Mouse (Mus musculus): ENCODE measurements around the gene Zbtb24. TPM values are rescaled to one million over a fixed set of nuclear protein-coding genes. Genes with fewer than 3 reads are reported as not detected.

Gene Zbtb24
- polyA plus RNA-seq, 1 experiment from 2014 or later: 3.9 TPM

DNA sequence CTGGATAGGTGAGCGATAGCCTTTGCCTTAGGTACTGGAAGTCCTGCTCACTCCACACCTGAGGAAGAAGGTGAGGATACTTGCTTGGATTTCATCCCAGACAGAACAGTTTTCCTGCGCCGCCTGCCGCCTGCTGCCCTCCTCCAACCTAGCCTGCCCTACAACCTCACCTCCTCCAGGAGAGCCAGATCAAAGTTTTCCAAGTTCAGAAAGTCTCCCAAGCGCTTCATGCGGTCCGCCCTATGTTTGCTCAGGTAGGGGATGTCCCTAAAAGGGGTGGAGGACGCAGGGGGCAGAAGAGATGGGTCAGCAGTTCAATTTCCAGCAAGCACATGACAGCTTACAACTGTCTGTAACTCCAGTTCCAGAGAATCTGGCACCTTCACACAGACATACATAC lies 39.1 kb downstream of the Zbtb24 start:
- no peak for DNase-seq
- TF ChIP-seq CTCF (IDR thresholded peaks at IDR 0.05; ENCODE audit: low read depth) (0 out of 2 replicates have a peak, but pooled peaks have one; percentile 9), EP300 (IDR thresholded peaks at IDR 0.05; ENCODE audit: low read depth) (no peak)

GRCm38 (mm10) chr10:41489708-41490517 lies 39.7 kb downstream of the Zbtb24 start, which contains the start of the genes Smpd2 and Ppil6:
Smpd2 (minus strand) TSS chr10:41490369.
Ppil6 (plus strand) TSS chr10:41490439.
- Histone ChIP-seq H3K27me3 (ENCODE audit: insufficient read depth, low read length) (no peaks in the 10 kb centered on the region), H3K4me3 (ENCODE audit: low read depth, low read length) (peak within 1 kb of the TSS; percentile 52), H3K36me3 (replicated peaks; ENCODE audit: insufficient read depth, low read length) (peaks cover 19% of the 10 kb centered on the region), H3K9me3 (ENCODE audit: low read length) (no peaks in the 10 kb centered on the region), H3K9ac (replicated peaks) (peak within 1 kb of the TSS; percentile 66), H3K27ac (ENCODE audit: low read depth) (peak within 1 kb of the TSS; percentile 67), H3K4me1 (ENCODE audit: insufficient read depth) (peaks cover 18% of the 10 kb centered on the region), H3K4me2 (ENCODE audit: low read depth, low read length) (peak within 1 kb of the TSS; percentile 93)
- 1% methylated on average over 48 of the region's 50 CpGs for WGBS (ENCODE audit: insufficient replicate concordance)
- DNase-seq (peak; percentile 95), ATAC-seq (peak; percentile 92)
- TF ChIP-seq CTCF (IDR thresholded peaks at IDR 0.05; ENCODE audit: low read depth) (no peak), EP300 (IDR thresholded peaks at IDR 0.05; ENCODE audit: low read depth) (no peak)

More for the DNA sequence above, 39.1 kb downstream of the Zbtb24 start:
- Histone ChIP-seq H3K4me3 (ENCODE audit: low read depth, low read length) (peak overlapping the region; percentile 52), H3K4me2 (ENCODE audit: low read depth, low read length) (peak overlapping the region; percentile 93), H3K9me3 (ENCODE audit: low read length) (no peaks in the 10 kb centered on the region), H3K9ac (replicated peaks) (peak overlapping the region; percentile 66), H3K27me3 (ENCODE audit: insufficient read depth, low read length) (no peaks in the 10 kb centered on the region), H3K4me1 (ENCODE audit: insufficient read depth) (peaks cover 18% of the 10 kb centered on the region), H3K36me3 (replicated peaks; ENCODE audit: insufficient read depth, low read length) (peaks cover 19% of the 10 kb centered on the region), H3K27ac (ENCODE audit: low read depth) (peak overlapping the region; percentile 67; the same call in 1 of the 2 replicates)
- peak; percentile 47 for ATAC-seq
- 50% methylated on average over 8 of the region's 8 CpGs for WGBS (ENCODE audit: insufficient replicate concordance)

DNA sequence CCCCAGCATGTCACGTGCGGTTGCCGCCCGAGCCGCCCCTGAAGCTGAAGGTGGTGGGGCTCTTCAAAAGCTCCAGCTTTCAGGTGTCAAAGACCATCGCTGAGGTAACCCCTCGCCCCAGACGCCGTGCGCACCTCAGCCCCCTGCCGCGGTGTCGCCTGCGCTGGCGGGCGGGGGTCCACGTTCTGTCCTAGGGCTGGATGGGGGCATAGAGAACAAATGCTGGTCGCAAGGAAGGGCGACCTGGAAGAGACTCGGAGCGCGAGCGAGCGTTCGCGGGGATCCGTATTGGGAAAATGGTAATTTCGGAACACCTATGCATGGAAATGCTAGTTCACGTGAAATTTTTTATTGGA lies 40.3 kb downstream of the Zbtb24 start:
- ATAC-seq (no peak; the same call in none of the 2 replicates), DNase-seq (no peak)
- Histone ChIP-seq H3K9me3 (ENCODE audit: low read length) (no peaks in the 10 kb centered on the region), H3K27me3 (ENCODE audit: insufficient read depth, low read length) (no peaks in the 10 kb centered on the region), H3K4me2 (ENCODE audit: low read depth, low read length) (peak overlapping the region; percentile 93), H3K4me3 (ENCODE audit: low read depth, low read length) (peak overlapping the region; percentile 52), H3K36me3 (replicated peaks; ENCODE audit: insufficient read depth, low read length) (peaks cover 19% of the 10 kb centered on the region), H3K9ac (replicated peaks) (no peak overlapping the region; the same call in 1 of the 2 replicates), H3K4me1 (ENCODE audit: insufficient read depth) (peaks cover 18% of the 10 kb centered on the region), H3K27ac (ENCODE audit: low read depth) (no peak overlapping the region)
- 2% methylated on average over 29 of the region's 29 CpGs for WGBS (ENCODE audit: insufficient replicate concordance)
- no peak for TF ChIP-seq EP300 (IDR thresholded peaks at IDR 0.05; ENCODE audit: low read depth)
- no peak for TF ChIP-seq CTCF (IDR thresholded peaks at IDR 0.05; ENCODE audit: low read depth)

DNA sequence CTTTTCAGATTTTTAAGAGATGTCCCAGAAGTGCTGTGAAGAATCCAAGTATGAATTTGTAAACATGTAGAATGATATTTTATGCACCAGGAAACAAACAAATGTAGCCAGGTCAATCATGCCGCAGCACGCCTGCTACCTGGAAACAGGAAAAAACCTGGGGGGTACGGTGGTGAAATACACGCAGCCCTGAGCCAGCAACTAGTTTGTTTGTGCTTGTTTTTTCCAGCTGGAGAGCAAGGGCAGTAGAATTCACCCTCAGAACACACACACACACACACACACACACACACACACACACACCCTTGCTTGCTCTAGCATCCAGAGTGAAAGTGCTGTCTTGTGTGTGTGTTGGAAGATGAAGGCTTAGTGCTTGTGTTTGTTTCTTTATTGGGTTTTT lies 40.9 kb downstream of the Zbtb24 start:
- no peak for DNase-seq
- Histone ChIP-seq H3K27ac (ENCODE audit: low read depth) (no peak overlapping the region), H3K27me3 (ENCODE audit: insufficient read depth, low read length) (no peaks in the 10 kb centered on the region), H3K4me2 (ENCODE audit: low read depth, low read length) (peak overlapping the region; percentile 31; the same call in 1 of the 2 replicates), H3K4me1 (ENCODE audit: insufficient read depth) (peaks cover 18% of the 10 kb centered on the region), H3K9me3 (ENCODE audit: low read length) (no peaks in the 10 kb centered on the region), H3K36me3 (replicated peaks; ENCODE audit: insufficient read depth, low read length) (peaks cover 14% of the 10 kb centered on the region), H3K9ac (replicated peaks) (no peak overlapping the region), H3K4me3 (ENCODE audit: low read depth, low read length) (peak overlapping the region; percentile 52; the same call in 1 of the 2 replicates)
- no peak for ATAC-seq
- 22% methylated on average over 4 of the region's 4 CpGs for whole genome bisulfite sequencing (ENCODE audit: insufficient replicate concordance)
- TF ChIP-seq EP300 (IDR thresholded peaks at IDR 0.05; ENCODE audit: low read depth): no peak
- TF ChIP-seq CTCF (IDR thresholded peaks at IDR 0.05; ENCODE audit: low read depth): no peak

DNA sequence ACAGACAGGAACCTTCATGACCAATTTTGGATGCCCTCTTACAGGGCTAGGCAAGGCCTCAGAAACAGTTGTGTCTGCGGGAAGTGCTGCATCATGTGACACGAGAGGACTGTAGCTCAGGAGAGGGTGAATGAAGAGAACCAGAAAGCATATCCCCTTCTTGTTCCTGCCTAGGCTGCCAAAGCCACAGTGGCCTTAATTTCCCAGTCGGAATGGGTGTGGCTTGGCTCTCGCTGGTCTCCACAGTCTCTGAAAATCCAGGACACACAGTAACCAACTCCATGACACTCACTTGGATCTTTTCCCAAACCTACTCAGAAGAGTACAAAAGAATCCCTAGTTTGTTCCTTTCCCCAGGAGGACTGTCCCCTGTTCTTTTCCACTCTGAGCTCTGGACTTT lies 50.8 kb downstream of the Zbtb24 start:
- WGBS (ENCODE audit: insufficient replicate concordance): 53% methylated on average over 4 of the region's 4 CpGs
- no peak for ATAC-seq
- no peak for TF ChIP-seq CTCF (IDR thresholded peaks at IDR 0.05; ENCODE audit: low read depth)

DNA sequence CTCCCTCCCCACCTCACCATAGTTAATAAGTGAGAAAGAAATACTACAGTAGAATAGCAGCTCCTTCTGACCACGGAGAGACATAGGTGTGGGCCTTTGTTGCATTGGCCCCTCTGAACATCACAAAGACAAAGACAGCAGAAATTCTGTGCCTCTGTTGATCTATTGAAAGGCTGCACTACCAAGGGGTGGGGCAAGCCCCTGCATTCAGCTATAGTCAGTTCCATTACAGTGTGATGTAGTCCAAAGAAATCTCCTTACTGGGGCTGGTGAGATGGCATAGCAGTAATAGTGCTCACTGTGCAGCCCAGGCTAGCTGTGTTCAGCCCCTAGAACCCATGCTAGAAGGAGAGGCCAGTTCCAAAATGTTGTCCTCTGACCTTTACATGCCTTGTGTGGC lies 54.8 kb downstream of the Zbtb24 start:
- WGBS (ENCODE audit: insufficient replicate concordance): 79% methylated on average over 1 of the region's 1 CpGs

More for the DNA sequence above, 50.8 kb downstream of the Zbtb24 start:
- Histone ChIP-seq H3K4me1 (ENCODE audit: insufficient read depth) (no peaks in the 10 kb centered on the region), H3K4me2 (ENCODE audit: low read depth, low read length) (no peak overlapping the region), H3K9me3 (ENCODE audit: low read length) (no peaks in the 10 kb centered on the region), H3K4me3 (ENCODE audit: low read depth, low read length) (no peak overlapping the region), H3K9ac (replicated peaks) (no peak overlapping the region), H3K36me3 (replicated peaks; ENCODE audit: insufficient read depth, low read length) (no peaks in the 10 kb centered on the region), H3K27me3 (ENCODE audit: insufficient read depth, low read length) (no peaks in the 10 kb centered on the region), H3K27ac (ENCODE audit: low read depth) (no peak overlapping the region)
- no peak for DNase-seq

More for the DNA sequence above, 54.8 kb downstream of the Zbtb24 start:
- H3K4me1 ChIP-seq (ENCODE audit: insufficient read depth): no peaks in the 10 kb centered on the region
- DNase-seq: no peak
- no peak overlapping the region for H3K4me2 ChIP-seq (ENCODE audit: low read depth, low read length)
- no peak overlapping the region for H3K9ac ChIP-seq (replicated peaks)
- ATAC-seq: no peak
- H3K9me3 ChIP-seq (ENCODE audit: low read length): no peaks in the 10 kb centered on the region
- no peak overlapping the region for H3K4me3 ChIP-seq (ENCODE audit: low read depth, low read length)
- H3K36me3 ChIP-seq (replicated peaks; ENCODE audit: insufficient read depth, low read length): no peaks in the 10 kb centered on the region
- H3K27ac ChIP-seq (ENCODE audit: low read depth): no peak overlapping the region
- no peaks in the 10 kb centered on the region for H3K27me3 ChIP-seq (ENCODE audit: insufficient read depth, low read length)
- TF ChIP-seq EP300 (IDR thresholded peaks at IDR 0.05; ENCODE audit: low read depth) (no peak), CTCF (IDR thresholded peaks at IDR 0.05; ENCODE audit: low read depth) (no peak)
